Mouse (Mus musculus): Measurements from ENCODE around the gene Hist2h3c2. TPM values are rescaled to one million over a fixed set of nuclear protein-coding genes. Genes with fewer than 3 reads are reported as not detected.
"Not testable (repeated sequence)": the region's sequence is repeated elsewhere in the genome, so short reads cannot be mapped to it uniquely, and the experiment has no call there.

Gene Hist2h3c2
- polyA plus RNA-seq (2016; fragmentation: Nextera tagmentation; extraction: Ambion mirVana), result 11.6 and 17.3 TPM in 2 replicates

GRCm38 (mm10) chr3:96238954-96239793 lies at the start of gene Hist2h3c2:
TSS of gene Hist2h3c2 (minus strand) at chr3:96239127.
- H3K4me2 ChIP-seq, result peak within 1 kb of the TSS; percentile 61
- not testable (repeated sequence) for H3K9me3 ChIP-seq; H3K27me3 ChIP-seq; H3K36me3 ChIP-seq (replicated peaks)
- peak within 1 kb of the TSS; percentile 50 for H3K4me3 ChIP-seq (replicated peaks)
- H3K4me1 ChIP-seq, result peaks cover 26% of the 10 kb centered on the region
- ATAC-seq (ENCODE audit: low FRiP score), result peak; percentile 90
- H3K27ac ChIP-seq, result peak within 1 kb of the TSS; percentile 89
- peak within 1 kb of the TSS; percentile 79 for H3K9ac ChIP-seq
- WGBS, result 0% methylated on average over 21 of the region's 68 CpGs

- 89% methylated on average over 11 of the region's 11 CpGs for WGBS
- ATAC-seq (ENCODE audit: low FRiP score); H3K4me3 ChIP-seq (replicated peaks); H3K36me3 ChIP-seq (replicated peaks); H3K4me2 ChIP-seq; H3K9me3 ChIP-seq; H3K4me1 ChIP-seq; H3K9ac ChIP-seq; H3K27ac ChIP-seq: not testable (repeated sequence)
- peaks cover 26% of the 10 kb centered on the region for H3K27me3 ChIP-seq
Observed at GRCm38 (mm10) chr3:96287334-96287733, 48.4 kb upstream of the Hist2h3c2 start.

- Histone ChIP-seq H3K36me3 (replicated peaks) (no peaks in the 10 kb centered on the region), H3K4me3 (replicated peaks) (no peak overlapping the region), H3K9me3 (no peaks in the 10 kb centered on the region), H3K9ac (no peak overlapping the region), H3K27ac (no peak overlapping the region), H3K4me2 (no peak overlapping the region), H3K4me1 (peaks cover 4% of the 10 kb centered on the region; the same call in 1 of the 2 replicates), H3K27me3 (peaks cover 41% of the 10 kb centered on the region)
- no peak for ATAC-seq (ENCODE audit: low FRiP score)
- WGBS, result 37% methylated on average over 4 of the region's 4 CpGs
Observed at GRCm38 (mm10) chr3:96284457-96284856, 45.5 kb upstream of the Hist2h3c2 start.

- H3K9ac ChIP-seq, result no peak overlapping the region
Observed at GRCm38 (mm10) chr3:96280660-96281059, 41.7 kb upstream of the Hist2h3c2 start.

GRCm38 (mm10) chr3:96277800-96278624 lies 39.1 kb upstream of the Hist2h3c2 start:
- H3K4me1 ChIP-seq, result peaks cover 10% of the 10 kb centered on the region
- under 1% methylated on average over 49 of the region's 49 CpGs for WGBS

More at GRCm38 (mm10) chr3:96280660-96281059, 41.7 kb upstream of the Hist2h3c2 start:
- no peak overlapping the region for H3K4me3 ChIP-seq (replicated peaks)
- peaks cover 15% of the 10 kb centered on the region for H3K4me1 ChIP-seq
- no peaks in the 10 kb centered on the region for H3K36me3 ChIP-seq (replicated peaks)
- 51% methylated on average over 6 of the region's 6 CpGs for WGBS
- peaks cover 39% of the 10 kb centered on the region for H3K27me3 ChIP-seq
- H3K9me3 ChIP-seq, result no peaks in the 10 kb centered on the region
- no peak overlapping the region for H3K4me2 ChIP-seq
- no peak overlapping the region for H3K27ac ChIP-seq
- no peak for ATAC-seq (ENCODE audit: low FRiP score)

GRCm38 (mm10) chr3:96277428-96277799 lies 38.5 kb upstream of the Hist2h3c2 start:
- Histone ChIP-seq H3K27ac (no peak overlapping the region), H3K4me3 (replicated peaks) (peak overlapping the region; percentile 47), H3K4me2 (peak overlapping the region; percentile 62), H3K4me1 (peaks cover 10% of the 10 kb centered on the region), H3K9ac (peak overlapping the region; percentile 66), H3K9me3 (no peaks in the 10 kb centered on the region), H3K36me3 (replicated peaks) (no peaks in the 10 kb centered on the region), H3K27me3 (peaks cover 15% of the 10 kb centered on the region; the same call in 1 of the 2 replicates)
- ATAC-seq (ENCODE audit: low FRiP score), result no peak
- WGBS, result 15% methylated on average over 8 of the region's 8 CpGs

More at GRCm38 (mm10) chr3:96277800-96278624, 39.1 kb upstream of the Hist2h3c2 start:
- H3K9me3 ChIP-seq, result no peaks in the 10 kb centered on the region
- no peaks in the 10 kb centered on the region for H3K36me3 ChIP-seq (replicated peaks)
- H3K4me3 ChIP-seq (replicated peaks), result peak overlapping the region; percentile 47
- H3K4me2 ChIP-seq, result peak overlapping the region; percentile 62
- peak overlapping the region; percentile 66 for H3K9ac ChIP-seq
- H3K27ac ChIP-seq, result peak overlapping the region; percentile 93
- peaks cover 21% of the 10 kb centered on the region; the same call in 1 of the 2 replicates for H3K27me3 ChIP-seq
- ATAC-seq (ENCODE audit: low FRiP score), result peak; percentile 97

GRCm38 (mm10) chr3:96273591-96274465 lies 34.9 kb upstream of the Hist2h3c2 start:
- Histone ChIP-seq H3K36me3 (replicated peaks) (no peaks in the 10 kb centered on the region), H3K4me3 (replicated peaks) (no peak overlapping the region), H3K4me1 (peaks cover 10% of the 10 kb centered on the region), H3K9ac (no peak overlapping the region), H3K27ac (no peak overlapping the region), H3K9me3 (no peaks in the 10 kb centered on the region), H3K4me2 (no peak overlapping the region), H3K27me3 (no peaks in the 10 kb centered on the region)
- no peak for ATAC-seq (ENCODE audit: low FRiP score)
- WGBS, result 89% methylated on average over 17 of the region's 17 CpGs

GRCm38 (mm10) chr3:96269511-96270474 lies 30.9 kb upstream of the Hist2h3c2 start, which contains the start of gene Hist2h2bb:
TSS of gene Hist2h2bb (plus strand) at chr3:96269752.
- Histone ChIP-seq H3K27ac (peak within 1 kb of the TSS; percentile 98), H3K9me3 (no peaks in the 10 kb centered on the region), H3K9ac (peak within 1 kb of the TSS; percentile 82), H3K4me2 (peak within 1 kb of the TSS; percentile 78), H3K4me1 (peaks cover 11% of the 10 kb centered on the region), H3K4me3 (replicated peaks) (peak within 1 kb of the TSS; percentile 57), H3K36me3 (replicated peaks) (no peaks in the 10 kb centered on the region), H3K27me3 (no peaks in the 10 kb centered on the region)
- ATAC-seq (ENCODE audit: low FRiP score), result peak; percentile 96
- WGBS, result under 1% methylated on average over 45 of the region's 45 CpGs

GRCm38 (mm10) chr3:96268776-96269378 lies 29.9 kb upstream of the Hist2h3c2 start:
- H3K36me3 ChIP-seq (replicated peaks); H3K9me3 ChIP-seq; H3K27me3 ChIP-seq: not testable (repeated sequence)
- peak overlapping the region; percentile 68 for H3K9ac ChIP-seq
- peaks cover 20% of the 10 kb centered on the region for H3K4me1 ChIP-seq
- WGBS, result under 1% methylated on average over 12 of the region's 44 CpGs
- H3K4me3 ChIP-seq (replicated peaks), result peak overlapping the region; percentile 57
- ATAC-seq (ENCODE audit: low FRiP score), result peak; percentile 33
- H3K27ac ChIP-seq, result peak overlapping the region; percentile 98
- peak overlapping the region; percentile 78 for H3K4me2 ChIP-seq

GRCm38 (mm10) chr3:96268051-96268775 lies 29.3 kb upstream of the Hist2h3c2 start, which contains the start of gene Hist2h3b:
TSS of gene Hist2h3b (plus strand) at chr3:96268654.
- 19% methylated on average over 29 of the region's 30 CpGs for WGBS
- H3K4me3 ChIP-seq (replicated peaks), result peak within 1 kb of the TSS; percentile 57
- peak; percentile 73 for ATAC-seq (ENCODE audit: low FRiP score)

More at GRCm38 (mm10) chr3:96268051-96268775, 29.3 kb upstream of the Hist2h3c2 start, which contains the start of gene Hist2h3b:
- Histone ChIP-seq H3K27me3 (no peaks in the 10 kb centered on the region), H3K27ac (peak within 1 kb of the TSS; percentile 98), H3K4me1 (peaks cover 22% of the 10 kb centered on the region), H3K9ac (peak within 1 kb of the TSS; percentile 68), H3K36me3 (replicated peaks) (no peaks in the 10 kb centered on the region), H3K9me3 (no peaks in the 10 kb centered on the region), H3K4me2 (peak within 1 kb of the TSS; percentile 78)

All from forebrain, embryonic 12.5 days (tissue).